Mouse (Mus musculus): ENCODE results near the gene Gnb1l. TPM values are rescaled to one million over a fixed set of nuclear protein-coding genes. Genes with fewer than 3 reads are reported as not detected.

Gnb1l gene
- polyA plus RNA-seq, 1 experiment: 5.5 TPM

GRCm38 (mm10) chr16:18480933-18481485 lies 17.5 kb upstream of the Gnb1l start:
- Histone ChIP-seq H3K27ac (ENCODE audit: insufficient read depth, low read length) (no peak overlapping the region), H3K4me1 (ENCODE audit: control insufficient read depth, insufficient read depth, low read length) (no peaks in the 10 kb centered on the region), H3K4me3 (ENCODE audit: insufficient read depth, low read length) (no peak overlapping the region)
- no peak for TF ChIP-seq POLR2A (IDR thresholded peaks at IDR 0.05; ENCODE audit: low read depth, low read length)
- TF ChIP-seq CTCF (IDR thresholded peaks at IDR 0.05; ENCODE audit: borderline replicate concordance, insufficient read depth, low read length): no peak

- Histone ChIP-seq H3K4me1 (ENCODE audit: control insufficient read depth, insufficient read depth, low read length) (no peaks in the 10 kb centered on the region), H3K4me3 (ENCODE audit: insufficient read depth, low read length) (no peak overlapping the region), H3K27ac (ENCODE audit: insufficient read depth, low read length) (no peak overlapping the region)
- TF ChIP-seq POLR2A (IDR thresholded peaks at IDR 0.05; ENCODE audit: low read depth, low read length) (no peak), CTCF (IDR thresholded peaks at IDR 0.05; ENCODE audit: borderline replicate concordance, insufficient read depth, low read length) (no peak)
Measured at GRCm38 (mm10) chr16:18482431-18482830, 16.1 kb upstream of the Gnb1l start.

- TF ChIP-seq CTCF (IDR thresholded peaks at IDR 0.05; ENCODE audit: borderline replicate concordance, insufficient read depth, low read length) (no peak), POLR2A (IDR thresholded peaks at IDR 0.05; ENCODE audit: low read depth, low read length) (no peak)
- no peak overlapping the region for H3K27ac ChIP-seq (ENCODE audit: insufficient read depth, low read length)
Measured at GRCm38 (mm10) chr16:18483839-18484238, 14.7 kb upstream of the Gnb1l start.

GRCm38 (mm10) chr16:18484386-18484785 lies 14.1 kb upstream of the Gnb1l start:
- TF ChIP-seq POLR2A (IDR thresholded peaks at IDR 0.05; ENCODE audit: low read depth, low read length) (no peak), CTCF (IDR thresholded peaks at IDR 0.05; ENCODE audit: borderline replicate concordance, insufficient read depth, low read length) (no peak)
- H3K4me1 ChIP-seq (ENCODE audit: control insufficient read depth, insufficient read depth, low read length): no peaks in the 10 kb centered on the region
- peak overlapping the region; percentile 3; the same call in 1 of the 2 replicates for H3K27ac ChIP-seq (ENCODE audit: insufficient read depth, low read length)
- H3K4me3 ChIP-seq (ENCODE audit: insufficient read depth, low read length): no peak overlapping the region

More at GRCm38 (mm10) chr16:18483839-18484238, 14.7 kb upstream of the Gnb1l start:
- no peaks in the 10 kb centered on the region for H3K4me1 ChIP-seq (ENCODE audit: control insufficient read depth, insufficient read depth, low read length)
- no peak overlapping the region for H3K4me3 ChIP-seq (ENCODE audit: insufficient read depth, low read length)

- Histone ChIP-seq H3K4me3 (ENCODE audit: insufficient read depth, low read length) (no peak overlapping the region), H3K27ac (ENCODE audit: insufficient read depth, low read length) (peak overlapping the region; percentile 3; the same call in 1 of the 2 replicates), H3K4me1 (ENCODE audit: control insufficient read depth, insufficient read depth, low read length) (no peaks in the 10 kb centered on the region)
- no peak for TF ChIP-seq CTCF (IDR thresholded peaks at IDR 0.05; ENCODE audit: borderline replicate concordance, insufficient read depth, low read length)
- TF ChIP-seq POLR2A (IDR thresholded peaks at IDR 0.05; ENCODE audit: low read depth, low read length): no peak
Measured at GRCm38 (mm10) chr16:18484794-18485435, 13.6 kb upstream of the Gnb1l start.

GRCm38 (mm10) chr16:18486126-18486525 lies 12.4 kb upstream of the Gnb1l start:
- H3K4me3 ChIP-seq (ENCODE audit: insufficient read depth, low read length): no peak overlapping the region
- no peaks in the 10 kb centered on the region for H3K4me1 ChIP-seq (ENCODE audit: control insufficient read depth, insufficient read depth, low read length)
- no peak for TF ChIP-seq POLR2A (IDR thresholded peaks at IDR 0.05; ENCODE audit: low read depth, low read length)
- TF ChIP-seq CTCF (IDR thresholded peaks at IDR 0.05; ENCODE audit: borderline replicate concordance, insufficient read depth, low read length): no peak
- H3K27ac ChIP-seq (ENCODE audit: insufficient read depth, low read length): no peak overlapping the region

- H3K4me3 ChIP-seq (ENCODE audit: insufficient read depth, low read length): no peak overlapping the region
- TF ChIP-seq CTCF (IDR thresholded peaks at IDR 0.05; ENCODE audit: borderline replicate concordance, insufficient read depth, low read length) (no peak), POLR2A (IDR thresholded peaks at IDR 0.05; ENCODE audit: low read depth, low read length) (no peak)
- no peaks in the 10 kb centered on the region for H3K4me1 ChIP-seq (ENCODE audit: control insufficient read depth, insufficient read depth, low read length)
- H3K27ac ChIP-seq (ENCODE audit: insufficient read depth, low read length): no peak overlapping the region
Measured at GRCm38 (mm10) chr16:18490281-18490680, 8.2 kb upstream of the Gnb1l start.

GRCm38 (mm10) chr16:18490894-18491293 lies 7.6 kb upstream of the Gnb1l start:
- H3K4me3 ChIP-seq (ENCODE audit: insufficient read depth, low read length): no peak overlapping the region
- H3K4me1 ChIP-seq (ENCODE audit: control insufficient read depth, insufficient read depth, low read length): no peaks in the 10 kb centered on the region
- no peak for TF ChIP-seq CTCF (IDR thresholded peaks at IDR 0.05; ENCODE audit: borderline replicate concordance, insufficient read depth, low read length)
- no peak for TF ChIP-seq POLR2A (IDR thresholded peaks at IDR 0.05; ENCODE audit: low read depth, low read length)
- H3K27ac ChIP-seq (ENCODE audit: insufficient read depth, low read length): no peak overlapping the region

- H3K4me1 ChIP-seq (ENCODE audit: control insufficient read depth, insufficient read depth, low read length): peaks cover 5% of the 10 kb centered on the region; the same call in 1 of the 2 replicates
- TF ChIP-seq POLR2A (IDR thresholded peaks at IDR 0.05; ENCODE audit: low read depth, low read length): no peak; the same call in 1 of the 2 replicates
- no peak for TF ChIP-seq CTCF (IDR thresholded peaks at IDR 0.05; ENCODE audit: borderline replicate concordance, insufficient read depth, low read length)
- peak overlapping the region; percentile 9 for H3K27ac ChIP-seq (ENCODE audit: insufficient read depth, low read length)
- H3K4me3 ChIP-seq (ENCODE audit: insufficient read depth, low read length): peak overlapping the region; percentile 54
Measured at GRCm38 (mm10) chr16:18497865-18498515, 523 bp upstream of the Gnb1l start.

GRCm38 (mm10) chr16:18498996-18499395 lies 483 bp downstream of the Gnb1l start:
- H3K4me1 ChIP-seq (ENCODE audit: control insufficient read depth, insufficient read depth, low read length): peaks cover 5% of the 10 kb centered on the region; the same call in 1 of the 2 replicates
- peak overlapping the region; percentile 74 for H3K4me3 ChIP-seq (ENCODE audit: insufficient read depth, low read length)
- H3K27ac ChIP-seq (ENCODE audit: insufficient read depth, low read length): no peak overlapping the region
- no peak for TF ChIP-seq CTCF (IDR thresholded peaks at IDR 0.05; ENCODE audit: borderline replicate concordance, insufficient read depth, low read length)
- TF ChIP-seq POLR2A (IDR thresholded peaks at IDR 0.05; ENCODE audit: low read depth, low read length): no peak
